Mouse (Mus musculus) megakaryocyte, embryonic 14.5 days (primary cell): ENCODE data around the gene Fstl1.

Experiments
- FLI1 ChIP-seq: IDR thresholded peaks from 2 replicates; pipeline ENCODE4 v1.6.1; 2012; ENCODE audit warnings: low read length, inconsistent platforms, mixed read lengths
- GATA1 ChIP-seq: IDR thresholded peaks from 3 replicates; pipeline ENCODE4 v1.6.1; 2012; ENCODE audit warnings: mixed read lengths, low read length, inconsistent platforms, borderline replicate concordance

GRCm38 (mm10) chr16:37843740-37844139 lies 67.1 kb downstream of the Fstl1 start:
- TF ChIP-seq GATA1 (no peak), FLI1 (no peak)
